Mouse (Mus musculus): ENCODE results near the gene Nanos2.

Nanos2 gene

DNA sequence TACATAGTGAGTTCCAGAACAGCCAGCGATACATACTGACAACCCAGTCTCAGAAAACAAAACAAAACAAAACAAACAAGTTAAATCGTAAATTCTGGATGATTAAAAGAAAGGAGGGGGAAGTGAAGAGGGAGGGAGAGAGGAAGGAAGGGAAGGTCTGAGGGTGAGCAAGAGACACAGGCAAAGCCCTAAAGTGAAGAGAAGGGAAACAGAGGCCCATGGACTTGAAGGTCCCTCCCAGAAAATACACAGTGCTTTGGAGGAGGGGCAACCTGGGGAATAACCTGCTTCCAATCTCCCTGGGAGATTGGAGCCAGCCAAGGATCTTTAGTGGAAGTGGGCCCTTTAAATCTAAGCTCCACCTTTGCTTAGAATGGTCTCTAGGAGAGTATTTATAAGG lies at the start of gene Nanos2:
Nanos2 (plus strand) TSS at position 301 of the 400 bp plus-strand sequence.
- DNase-seq, result no peak

DNA sequence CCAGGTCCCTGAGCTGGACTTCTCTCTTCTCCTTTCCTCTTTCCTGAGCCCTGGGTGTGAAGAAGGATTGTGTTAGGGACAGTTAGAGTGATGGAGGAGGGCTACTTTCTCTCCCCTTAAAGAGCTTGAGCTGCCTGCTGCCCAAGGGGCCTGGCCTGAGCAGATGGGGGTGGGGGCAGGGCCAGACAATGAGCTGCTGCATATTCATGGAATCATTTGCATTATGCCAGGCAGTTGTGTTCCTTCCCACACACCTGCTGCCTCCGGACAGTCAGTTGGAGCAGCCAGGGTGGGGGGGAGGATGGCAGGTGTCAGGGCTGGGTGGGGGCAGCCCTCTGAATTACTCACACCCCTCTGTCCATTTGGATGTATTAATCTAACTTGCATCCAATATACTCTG lies 44.8 kb upstream of the Nanos2 start:
- peak in 1 of 2 experiments; percentile 51 for DNase-seq

DNA sequence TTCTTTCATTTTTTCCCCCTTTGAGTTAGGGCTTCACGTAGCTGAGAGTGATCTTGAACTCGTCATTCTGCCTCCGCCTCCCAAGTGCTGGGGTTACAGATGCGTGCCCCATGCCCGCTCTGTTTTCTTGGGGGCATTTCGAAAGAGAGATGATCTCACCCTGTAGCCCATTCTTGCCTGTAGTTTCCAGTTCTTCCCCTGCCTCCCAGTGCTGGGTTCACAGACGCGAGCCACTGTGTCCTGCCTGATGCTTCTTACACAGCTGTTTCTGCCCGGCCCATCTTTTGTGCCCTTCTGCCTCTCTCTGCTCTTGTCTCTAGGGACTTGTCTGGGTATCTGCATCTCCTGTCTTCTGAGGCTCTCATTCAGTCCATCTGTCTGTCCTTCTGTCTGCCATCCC lies 44.4 kb upstream of the Nanos2 start:
- no peak for DNase-seq

DNA sequence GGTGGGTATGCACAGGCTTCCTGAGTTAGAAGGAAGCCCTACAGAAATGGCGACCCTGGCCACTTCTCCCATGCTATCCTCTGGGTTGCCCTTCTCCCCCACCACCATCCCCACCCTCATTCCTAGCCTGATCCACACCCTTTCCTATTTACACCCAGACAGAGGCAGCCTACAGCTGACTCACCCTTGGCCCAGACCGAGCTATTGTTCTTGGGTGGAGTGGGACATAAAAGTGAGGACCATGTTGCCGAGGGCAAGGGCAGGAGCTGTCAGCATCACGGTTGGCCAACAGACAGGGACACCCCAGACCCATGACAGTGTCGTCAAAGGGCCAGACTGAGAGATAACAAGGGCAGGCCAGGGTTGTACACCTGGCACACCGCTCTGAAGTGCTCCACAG lies 39.0 kb upstream of the Nanos2 start:
- DNase-seq, result no peak

DNA sequence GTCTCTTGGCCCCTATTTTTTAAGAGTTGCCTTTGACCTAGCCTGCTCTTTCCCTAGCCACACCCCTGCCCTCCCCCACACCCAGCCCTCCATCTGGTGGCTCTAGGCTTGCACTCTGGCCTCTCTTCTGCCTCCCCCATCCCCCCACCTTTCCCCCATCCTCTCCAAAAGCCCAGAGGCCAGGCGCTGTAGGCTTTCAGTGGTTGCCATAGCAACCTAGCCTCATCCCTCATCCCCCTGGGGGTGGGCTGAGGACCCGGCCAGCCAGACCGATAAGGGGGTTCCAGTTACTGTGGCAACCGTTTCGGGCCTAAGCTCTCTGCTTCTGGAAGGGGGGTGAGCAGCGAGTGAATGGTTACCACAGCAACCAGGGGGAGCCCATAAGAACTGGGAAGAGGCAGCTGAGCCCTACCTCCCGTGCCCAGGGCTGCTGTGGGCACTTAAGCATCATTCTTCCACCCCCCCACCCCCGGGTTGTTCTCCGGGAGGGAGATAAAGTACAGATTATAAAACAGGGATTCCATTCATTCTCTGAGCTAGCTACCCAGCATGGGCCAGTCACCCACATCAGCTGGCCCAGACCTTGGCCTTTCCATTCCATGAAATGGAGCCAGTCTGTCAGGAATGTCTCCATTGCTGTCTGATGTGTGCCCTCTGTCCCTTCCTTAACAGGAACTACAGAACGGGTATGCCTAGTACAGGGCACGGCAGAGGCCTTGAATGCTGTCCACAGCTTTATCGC lies 37.2 kb upstream of the Nanos2 start:
- peak in 1 of 2 experiments; percentile 31 for DNase-seq

DNA sequence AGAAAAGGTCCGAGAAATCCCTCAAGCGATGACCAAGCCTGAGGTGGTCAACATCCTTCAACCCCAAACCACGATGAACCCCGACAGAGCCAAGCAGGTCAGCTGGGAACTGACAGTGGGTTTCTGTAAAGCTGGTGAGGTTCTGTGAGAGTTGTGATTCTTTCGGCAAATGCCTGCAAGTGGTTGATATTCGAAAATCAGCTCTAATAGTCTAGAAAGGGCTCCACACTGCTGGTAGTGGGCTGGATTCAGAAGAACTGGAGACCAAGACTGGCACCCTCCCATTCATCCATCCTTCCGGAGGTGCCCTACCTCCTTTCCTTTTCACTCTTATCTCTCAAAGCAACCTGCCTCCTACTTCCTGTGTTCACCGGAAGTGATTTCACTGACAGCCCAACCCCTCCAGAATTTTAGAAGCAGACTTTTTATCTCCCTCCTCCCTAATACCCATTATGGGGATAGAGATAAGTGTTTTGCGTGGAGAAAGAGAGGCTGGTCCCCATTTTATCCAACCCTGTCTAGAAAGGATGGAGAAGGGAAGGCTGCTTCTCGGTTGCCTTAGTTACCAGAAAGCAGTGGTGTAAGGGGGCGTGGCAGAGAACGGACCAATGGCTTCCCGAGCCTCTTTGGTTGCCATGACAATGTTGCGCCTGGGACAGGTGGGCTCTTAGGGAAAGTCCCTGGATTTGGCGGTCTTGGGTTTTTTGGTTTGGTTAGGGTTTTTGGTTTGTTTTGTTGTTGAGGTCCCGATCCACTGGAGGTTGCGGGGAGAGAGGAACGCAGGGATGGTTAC lies 36.5 kb upstream of the Nanos2 start:
- DNase-seq, result peak in 1 of 2 experiments; percentile 36

DNA sequence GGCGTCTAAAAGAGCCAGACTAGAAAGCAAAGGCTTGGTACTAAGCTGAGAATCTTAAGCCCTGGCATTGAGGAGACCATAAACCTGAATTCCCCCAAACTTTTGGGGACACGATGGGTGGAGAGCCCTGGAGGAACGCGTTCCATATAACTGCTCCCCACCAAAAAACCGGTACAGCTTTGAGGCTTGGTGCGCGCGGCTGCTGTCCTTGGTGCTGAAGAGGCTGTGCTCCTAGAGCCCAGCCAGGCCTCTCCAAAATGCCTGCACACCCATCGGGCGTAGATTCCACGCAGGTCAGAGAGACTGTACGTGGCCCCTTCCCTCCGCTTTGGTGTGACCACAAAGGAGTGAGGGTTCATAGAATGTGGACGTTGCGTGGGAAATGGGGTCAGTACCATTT lies 35.8 kb upstream of the Nanos2 start:
- no peak for DNase-seq

DNA sequence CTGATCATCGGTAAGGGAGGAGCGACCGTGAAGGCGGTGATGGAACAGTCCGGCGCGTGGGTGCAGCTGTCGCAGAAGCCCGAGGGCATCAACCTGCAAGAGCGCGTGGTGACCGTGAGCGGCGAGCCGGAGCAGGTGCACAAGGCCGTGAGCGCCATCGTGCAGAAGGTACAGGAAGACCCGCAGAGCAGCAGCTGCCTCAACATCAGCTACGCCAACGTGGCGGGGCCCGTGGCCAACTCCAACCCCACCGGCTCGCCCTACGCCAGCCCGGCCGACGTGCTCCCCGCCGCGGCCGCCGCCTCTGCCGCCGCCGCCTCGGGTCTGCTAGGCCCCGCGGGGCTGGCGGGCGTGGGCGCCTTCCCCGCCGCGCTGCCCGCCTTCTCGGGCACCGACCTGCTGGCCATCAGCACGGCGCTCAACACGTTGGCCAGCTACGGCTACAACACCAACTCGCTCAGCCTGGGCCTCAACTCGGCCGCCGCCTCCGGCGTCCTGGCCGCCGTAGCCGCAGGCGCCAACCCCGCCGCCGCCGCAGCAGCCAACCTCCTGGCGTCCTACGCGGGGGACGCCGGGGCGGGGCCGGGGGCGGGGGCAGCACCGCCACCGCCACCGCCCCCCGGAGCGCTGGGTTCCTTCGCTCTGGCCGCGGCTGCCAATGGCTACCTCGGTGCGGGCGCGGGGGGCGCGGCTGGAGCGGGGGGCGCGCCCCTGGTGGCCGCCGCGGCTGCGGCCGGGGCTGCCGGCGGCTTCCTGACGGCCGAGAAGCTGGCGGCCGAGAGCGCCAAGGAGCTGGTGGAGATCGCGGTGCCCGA lies 29.4 kb upstream of the Nanos2 start:
- peak; percentile 79 to 88 for DNase-seq

DNA sequence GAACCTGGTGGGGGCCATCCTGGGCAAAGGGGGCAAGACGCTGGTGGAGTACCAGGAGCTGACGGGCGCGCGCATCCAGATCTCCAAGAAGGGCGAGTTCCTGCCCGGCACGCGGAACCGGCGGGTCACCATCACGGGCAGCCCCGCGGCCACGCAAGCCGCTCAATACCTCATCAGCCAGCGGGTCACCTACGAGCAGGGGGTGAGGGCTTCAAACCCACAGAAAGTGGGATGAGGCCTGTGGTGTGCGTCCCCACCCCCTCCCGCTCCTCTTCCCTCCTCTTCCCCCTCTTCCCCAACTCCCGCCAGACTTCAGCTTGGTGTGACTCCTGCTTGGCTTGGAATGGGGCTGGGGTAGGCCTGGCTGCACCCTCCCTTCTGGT lies 28.8 kb upstream of the Nanos2 start:
- no peak for DNase-seq

DNA sequence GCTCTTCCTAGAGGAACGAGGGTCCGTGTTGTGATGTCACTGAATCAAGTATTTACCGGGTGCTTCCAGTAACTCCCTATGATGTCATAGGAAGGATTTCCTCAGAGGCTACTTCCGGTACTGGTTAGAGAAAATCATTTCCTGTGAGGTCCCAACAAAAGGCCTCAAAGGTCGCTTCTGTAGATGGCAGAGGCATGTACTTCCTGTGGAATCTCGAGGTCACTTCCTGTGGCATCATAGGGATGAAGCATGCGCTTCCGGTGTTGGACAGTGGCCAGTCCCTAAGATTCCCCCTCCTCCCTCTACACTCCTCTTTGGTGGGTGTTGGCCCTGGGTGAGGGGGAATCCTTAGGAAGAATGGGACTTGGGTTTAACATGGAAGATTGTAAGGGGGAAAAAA lies 27.8 kb upstream of the Nanos2 start:
- DNase-seq, result no peak

DNA sequence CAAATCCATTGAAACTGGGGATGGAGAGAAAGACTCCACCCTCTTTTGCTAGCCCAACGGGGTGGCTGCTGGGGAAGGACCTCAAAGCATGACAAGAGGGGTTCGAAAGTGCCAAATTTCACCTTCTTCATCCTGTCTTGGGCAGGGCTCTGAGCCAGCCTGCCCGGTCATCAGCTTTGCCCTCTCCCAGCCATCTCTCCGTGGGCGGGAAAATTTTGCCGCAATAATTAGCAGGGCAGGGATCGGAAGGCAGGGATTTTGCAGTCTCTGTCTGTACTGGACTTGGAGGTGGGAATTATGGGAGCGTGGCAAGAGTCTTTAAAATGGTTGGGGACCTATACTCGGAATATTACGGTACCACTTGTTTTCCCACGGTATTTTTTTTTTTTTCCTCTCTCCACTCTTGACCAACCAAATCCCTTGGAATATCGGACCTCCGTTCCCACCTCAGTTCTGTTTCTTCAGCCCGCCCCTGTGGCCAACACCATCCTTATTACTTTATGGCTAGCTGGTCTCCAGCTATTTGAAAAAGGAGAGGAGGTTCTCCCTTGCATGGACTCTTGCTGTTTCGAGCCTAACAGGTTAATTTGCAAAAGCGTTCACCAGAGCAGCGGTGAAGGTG lies 24.9 kb upstream of the Nanos2 start:
- DNase-seq, result no peak

DNA sequence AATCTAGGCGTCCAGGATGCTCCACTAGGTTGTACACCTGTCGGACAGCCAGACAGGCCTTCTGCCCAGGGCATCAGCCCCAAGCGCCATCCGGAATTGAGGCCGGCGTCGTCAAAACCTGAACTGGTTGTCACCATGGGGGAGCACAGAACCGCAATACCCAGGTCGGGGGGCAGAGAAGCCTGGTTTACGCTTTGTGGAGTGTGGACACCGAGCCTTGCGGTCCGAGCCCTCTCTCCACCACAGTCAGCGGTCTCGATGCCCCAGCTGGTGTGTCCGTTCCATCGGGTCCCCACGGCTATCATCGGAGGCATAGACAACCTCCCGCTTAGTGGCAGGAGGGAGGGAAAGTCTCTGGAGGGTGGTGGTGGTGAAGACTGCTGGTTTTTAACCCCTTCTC lies 24.4 kb upstream of the Nanos2 start:
- no peak for DNase-seq

DNA sequence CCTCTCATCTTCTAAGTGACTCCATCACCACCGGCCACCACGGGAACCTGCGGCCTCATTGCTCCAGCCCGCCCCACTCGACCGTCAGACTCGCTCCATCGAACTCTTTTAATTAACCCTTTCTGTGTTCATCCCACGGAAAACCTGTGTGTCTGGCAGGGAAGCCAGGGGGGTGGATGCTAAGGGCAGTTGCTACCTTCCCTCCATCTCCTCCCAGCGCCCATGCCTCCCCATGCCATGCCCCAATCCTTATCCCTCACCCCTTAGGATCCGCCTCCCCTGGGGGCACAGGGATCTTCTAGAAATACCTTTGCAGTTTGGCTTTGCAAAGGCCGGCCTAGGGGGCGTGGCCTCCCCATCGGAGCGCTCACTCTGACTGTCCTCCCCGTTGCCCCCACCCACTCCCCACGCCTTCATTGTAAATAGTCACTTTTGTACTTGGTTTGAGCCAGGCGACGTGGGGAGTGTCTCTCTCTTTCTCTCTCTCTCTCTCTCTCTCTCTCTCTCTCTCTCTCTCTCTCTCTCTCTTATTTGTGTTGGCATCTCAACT lies 23.8 kb upstream of the Nanos2 start:
- DNase-seq, result no peak

DNA sequence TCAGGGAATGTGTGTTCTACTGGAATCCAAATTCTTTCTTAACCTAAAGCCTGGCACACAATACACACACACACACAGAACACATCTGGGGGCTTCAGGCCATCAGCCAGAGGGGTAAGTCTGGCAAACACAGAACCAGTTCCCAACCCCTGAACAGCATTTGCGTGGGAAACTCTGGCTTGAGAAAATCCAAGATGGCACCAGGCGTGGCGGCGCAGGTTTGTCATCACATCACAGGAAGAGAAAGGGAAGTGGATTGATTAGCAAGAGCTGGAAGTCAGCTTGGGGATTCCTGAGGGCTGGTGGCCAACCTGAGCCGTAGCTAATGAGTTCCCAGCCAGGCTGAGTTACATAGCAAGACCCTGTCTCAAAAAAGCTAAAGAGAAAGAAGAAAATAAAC lies 21.9 kb upstream of the Nanos2 start:
- no peak for DNase-seq

DNA sequence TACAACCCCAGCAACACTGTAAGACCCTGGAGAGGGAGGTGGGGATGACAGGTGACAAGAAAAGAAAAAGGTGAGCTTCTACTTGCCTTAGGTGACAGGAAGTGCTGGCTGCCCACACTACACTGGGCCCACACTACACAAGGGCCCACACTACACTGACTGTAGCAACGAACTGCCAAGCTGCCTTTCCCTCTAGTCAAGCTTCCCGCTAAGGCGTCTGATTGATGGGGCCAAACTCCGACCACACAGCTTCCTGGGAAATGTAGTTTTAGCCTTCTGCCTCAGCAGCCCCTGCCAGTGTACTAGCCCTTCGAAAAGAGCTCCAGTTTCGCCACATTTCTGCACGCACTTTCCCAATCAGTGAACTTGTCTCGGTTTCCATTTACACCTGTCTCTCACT lies 19.6 kb upstream of the Nanos2 start:
- DNase-seq, result no peak

DNA sequence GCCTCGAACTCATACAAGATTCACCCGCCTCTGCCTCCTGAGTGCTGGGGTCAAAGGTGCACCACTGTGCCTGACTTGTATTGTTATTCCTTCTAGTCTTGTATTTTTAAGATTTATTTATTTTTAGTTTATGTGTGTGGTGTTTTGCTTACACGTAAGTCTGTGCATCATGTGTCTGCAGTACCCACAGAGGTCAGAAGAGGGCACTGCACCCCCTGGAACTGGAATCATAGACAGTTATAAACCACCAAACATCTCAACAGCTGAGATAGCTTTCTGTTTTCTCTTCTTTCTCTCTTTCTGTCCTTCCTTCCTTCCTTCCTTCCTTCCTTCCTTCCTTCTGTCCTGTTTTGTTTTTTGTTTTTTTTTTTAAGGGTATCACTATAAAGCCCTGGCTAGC lies 16.2 kb upstream of the Nanos2 start:
- DNase-seq, result no peak

DNA sequence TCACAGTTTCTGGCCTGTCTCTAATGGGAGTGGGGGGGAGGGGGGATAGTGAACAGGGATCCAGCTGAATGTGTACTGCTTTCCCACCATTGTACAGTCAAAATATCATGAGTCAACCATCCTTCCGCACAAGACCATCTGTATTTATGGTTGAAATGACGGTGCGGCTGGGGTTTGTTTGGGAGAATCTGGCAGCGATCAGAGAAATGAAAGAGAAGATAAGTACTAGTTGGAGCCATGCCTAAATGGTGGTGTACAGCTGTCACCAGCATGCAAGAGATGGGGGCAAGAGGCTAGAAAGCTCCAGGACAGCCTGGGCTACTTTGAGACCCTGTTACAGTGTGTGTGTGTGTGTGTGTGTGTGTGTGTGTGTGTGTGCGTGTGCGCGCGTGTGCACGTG lies 8.8 kb upstream of the Nanos2 start:
- DNase-seq, result no peak

DNA sequence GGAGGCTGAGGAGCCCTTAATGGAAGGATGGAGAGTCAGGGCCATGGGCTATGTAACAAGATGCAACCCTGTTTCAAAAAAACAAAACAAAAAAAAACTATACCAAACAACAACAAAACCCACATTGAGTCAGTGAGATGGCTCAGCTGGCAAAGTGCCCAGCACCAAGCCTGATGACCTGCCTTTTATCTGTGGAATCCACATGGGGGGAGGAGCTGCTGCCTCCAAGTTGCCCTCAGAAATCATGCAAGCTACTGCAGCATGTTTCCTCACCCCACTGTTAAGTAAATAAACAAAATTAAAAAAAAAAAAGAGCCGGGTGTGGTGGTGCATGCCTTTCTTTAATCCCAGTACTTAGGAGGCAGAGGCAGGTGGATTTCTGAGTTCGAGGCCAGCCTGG lies 697 bp upstream of the Nanos2 start:
- no peak for DNase-seq

DNA sequence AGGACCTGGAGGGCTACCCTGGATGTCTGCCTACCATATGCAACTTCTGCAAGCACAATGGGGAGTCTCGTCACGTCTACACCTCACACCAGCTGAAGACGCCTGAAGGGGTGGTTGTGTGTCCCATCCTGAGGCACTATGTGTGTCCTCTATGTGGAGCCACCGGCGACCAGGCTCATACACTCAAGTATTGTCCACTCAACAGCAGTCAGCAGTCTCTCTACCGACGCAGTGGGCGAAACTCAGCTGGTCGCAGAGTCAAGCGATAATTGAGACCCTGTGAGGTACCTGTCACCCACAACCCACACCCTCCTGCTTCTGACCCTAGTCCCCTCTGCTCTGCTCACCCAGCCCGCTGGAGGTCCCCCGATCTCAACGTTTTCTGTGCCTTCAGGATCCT lies 547 bp downstream of the Nanos2 start:
- no peak for DNase-seq

DNA sequence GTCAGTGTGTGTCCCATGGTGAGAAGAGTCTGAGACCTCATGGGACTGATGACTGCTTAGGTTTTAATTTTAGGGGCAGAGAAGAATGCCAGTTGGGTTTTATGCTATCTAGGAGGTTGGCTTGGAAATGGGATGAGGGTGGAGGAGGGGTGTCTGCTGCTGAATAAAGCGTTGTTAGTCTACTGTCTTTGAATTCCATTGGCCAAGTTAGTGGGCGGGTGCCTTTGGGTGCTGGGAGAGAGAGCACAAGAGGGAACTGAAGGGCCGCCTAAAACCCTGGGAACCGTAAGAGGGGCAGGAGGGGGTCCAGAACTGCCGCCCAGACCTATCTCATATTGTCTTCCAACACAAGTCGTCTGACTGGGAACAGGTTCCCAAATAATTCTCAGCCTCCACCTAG lies 1.6 kb downstream of the Nanos2 start:
- no peak for DNase-seq

DNA sequence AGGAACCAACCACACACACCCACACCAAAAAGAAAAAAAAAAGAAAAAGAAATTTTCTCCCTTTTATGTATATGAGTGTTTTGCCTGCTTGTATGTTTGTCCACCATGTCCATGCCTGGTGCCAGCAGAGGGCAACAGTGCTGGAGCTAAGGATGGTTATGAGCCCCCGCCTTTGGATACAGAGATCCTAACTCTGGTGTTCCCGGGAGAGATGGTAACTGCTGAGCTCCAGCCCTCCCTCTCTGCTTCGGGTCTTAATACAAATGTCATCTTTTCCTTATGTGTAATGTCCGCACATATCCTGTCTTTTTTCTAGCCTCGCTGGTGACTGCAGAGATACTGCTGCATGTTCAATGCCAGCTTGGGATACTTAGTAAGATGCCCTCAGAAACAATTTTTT lies 2.8 kb downstream of the Nanos2 start:
- DNase-seq, result peak; percentile 62 to 77

DNA sequence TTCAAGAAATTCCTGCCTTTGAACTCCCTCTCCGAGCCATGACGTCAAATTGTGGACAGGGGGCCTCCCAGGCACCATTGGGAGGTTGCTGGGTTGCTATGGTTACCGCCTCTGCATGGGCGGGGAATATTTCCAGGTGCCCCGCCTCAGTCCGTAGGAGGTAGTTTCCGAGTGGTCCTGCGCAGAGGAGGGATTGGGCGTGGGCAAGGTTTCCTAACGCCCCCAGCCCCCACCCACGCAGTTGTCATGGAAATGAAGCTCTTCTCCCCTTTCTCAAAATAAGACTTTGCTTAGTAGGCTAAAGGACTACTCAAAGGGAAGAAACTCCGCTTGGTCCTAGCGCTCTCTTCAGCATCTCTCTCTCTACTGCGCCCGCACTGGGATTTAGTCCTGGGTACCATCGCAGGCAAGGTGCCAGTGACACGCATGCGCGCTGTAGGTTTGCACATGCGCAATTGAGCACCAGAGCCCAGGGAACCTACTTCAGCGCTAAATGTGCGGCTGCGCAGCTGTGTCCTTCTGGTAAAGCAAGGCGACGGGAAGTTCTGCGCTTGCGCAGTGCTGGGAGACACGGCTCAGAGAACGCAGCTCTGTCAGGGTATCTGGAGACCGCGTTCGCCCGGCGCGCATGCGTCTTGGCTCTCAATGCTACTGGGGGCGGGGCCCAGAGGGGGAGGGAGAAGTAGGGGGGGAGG lies 3.5 kb downstream of the Nanos2 start, which contains the start of gene Mypop:
Mypop (plus strand) TSS at position 645 of the 695 bp plus-strand sequence.
- peak; percentile 100 for DNase-seq

Data from cerebellum, postnatal 25 days (tissue).